Mouse (Mus musculus) stomach, postnatal 0 days (tissue): ENCODE results near the gene Katnal1. TPM values are rescaled to one million over a fixed set of nuclear protein-coding genes. Genes with fewer than 3 reads are reported as not detected.

Source experiments
- ATAC-seq: fragments of 200-750 bp; cut with Nextera tagmentation; 2 replicates; pipeline ENCODE4 v1.8.0; 2017; ENCODE audit not compliant: low FRiP score, low TSS enrichment
- DNase-seq: peaks from one replicate; pipeline ENCODE4 v3.0.0-alpha.2; 2016; ENCODE audit warnings: low spot score
- H3K27ac ChIP-seq: fragments of 300-500 bp; sonication (generic); replicated peaks from 2 replicates; pipeline ENCODE4 v1.5.1; 2014; ENCODE audit warnings: mild to moderate bottlenecking, control low read depth
- H3K27me3 ChIP-seq: fragments of 300-500 bp; sonication (generic); 2 replicates; pipeline ENCODE4 v1.6.1; 2014; ENCODE audit warnings: low read length; ENCODE audit not compliant: control insufficient read depth, insufficient read depth
- H3K36me3 ChIP-seq: fragments of 300-500 bp; sonication (generic); 2 replicates; pipeline ENCODE4 v1.6.1; 2014; ENCODE audit warnings: low read length, mixed read lengths; ENCODE audit not compliant: control insufficient read depth, insufficient read depth
- H3K4me1 ChIP-seq: fragments of 300-500 bp; sonication (generic); replicated peaks from 2 replicates; pipeline ENCODE4 v1.6.1; 2014; ENCODE audit warnings: antibody characterized with exemption; ENCODE audit not compliant: control insufficient read depth, insufficient read depth
- H3K4me2 ChIP-seq: fragments of 300-500 bp; sonication (generic); replicated peaks from 2 replicates; pipeline ENCODE4 v1.6.1; 2014; ENCODE audit warnings: low read depth, mild to moderate bottlenecking, control low read depth, moderate library complexity
- H3K4me3 ChIP-seq: fragments of 300-500 bp; sonication (generic); 2 replicates; pipeline ENCODE4 v1.5.1; 2014; ENCODE audit warnings: low read depth, low read length, control low read depth
- H3K9ac ChIP-seq: fragments of 300-500 bp; sonication (generic); 2 replicates; pipeline ENCODE4 v1.6.1; 2014; ENCODE audit warnings: mild to moderate bottlenecking, low read length, control low read depth, mixed read lengths
- H3K9me3 ChIP-seq: fragments of 300-500 bp; sonication (generic); 2 replicates; pipeline ENCODE4 v1.6.1; 2016; ENCODE audit warnings: low read length; ENCODE audit not compliant: control insufficient read depth
- CTCF ChIP-seq: IDR thresholded peaks from 2 replicates; pipeline ENCODE4 v1.5.1; 2016; ENCODE audit warnings: antibody characterized with exemption, low read depth, mild to moderate bottlenecking, moderate library complexity
- EP300 ChIP-seq: optimal IDR thresholded peaks from 2 replicates; pipeline ENCODE3; 2016; ENCODE audit warnings: antibody characterized with exemption
- WGBS: fragments of 180-500 bp; shearing (Covaris S2); extraction: QIAGEN DNeasy Blood & Tissue Kit; methylation state at CpG from one replicate; pipeline ENCODE4 v1.1.7; 2014; 5-methylcytosine and 5-hydroxymethylcytosine counted together
- polyA plus RNA-seq: library from polyadenylated mRNA; unstranded; fragments of >200 nt; fragmentation: Nextera tagmentation; extraction: Ambion mirVana; gene quantifications from 2 replicates; pipeline ENCODE4 v1.2.1, GENCODE M21; 2015

Katnal1 gene
- polyA plus RNA-seq, 1 experiment from 2014 or later = 4.1 TPM

GRCm38 (mm10) chr5:148939948-148940382 is 10.8 kb upstream of the Katnal1 start:
- H3K9me3 ChIP-seq = 0 out of 2 replicates have a peak, but pooled peaks cover 2% of the 10 kb centered on the region
- no peak overlapping the region for H3K27ac ChIP-seq
- no peaks in the 10 kb centered on the region for H3K36me3 ChIP-seq
- TF ChIP-seq CTCF = no peak
- no peak for TF ChIP-seq EP300
- H3K27me3 ChIP-seq = no peaks in the 10 kb centered on the region
- H3K4me2 ChIP-seq = no peak overlapping the region
- H3K9ac ChIP-seq = no peak overlapping the region
- no peak overlapping the region for H3K4me3 ChIP-seq
- 55% methylated on average over 11 of the region's 11 CpGs for WGBS
- H3K4me1 ChIP-seq = no peaks in the 10 kb centered on the region
- ATAC-seq (no peak), DNase-seq (no peak)

- Histone ChIP-seq H3K4me1 (no peaks in the 10 kb centered on the region), H3K4me2 (no peak overlapping the region), H3K9me3 (0 out of 2 replicates have a peak, but pooled peaks cover 2% of the 10 kb centered on the region), H3K36me3 (no peaks in the 10 kb centered on the region), H3K4me3 (no peak overlapping the region), H3K9ac (no peak overlapping the region), H3K27me3 (no peaks in the 10 kb centered on the region), H3K27ac (no peak overlapping the region)
- TF ChIP-seq EP300 (no peak), CTCF (no peak)
- ATAC-seq (no peak), DNase-seq (no peak)
- WGBS = 62% methylated on average over 3 of the region's 3 CpGs
These were observed 7.4 kb upstream of the Katnal1 start for GRCm38 (mm10) chr5:148936516-148936951.

- TF ChIP-seq EP300 (no peak), CTCF (no peak)
- Histone ChIP-seq H3K27ac (no peak overlapping the region), H3K36me3 (no peaks in the 10 kb centered on the region), H3K27me3 (no peaks in the 10 kb centered on the region), H3K4me3 (no peak overlapping the region), H3K4me2 (no peak overlapping the region), H3K9me3 (0 out of 2 replicates have a peak, but pooled peaks cover 2% of the 10 kb centered on the region), H3K9ac (no peak overlapping the region), H3K4me1 (no peaks in the 10 kb centered on the region)
- DNase-seq = no peak
- no peak for ATAC-seq
- WGBS = 89% methylated on average over 6 of the region's 6 CpGs
These were observed 6.8 kb upstream of the Katnal1 start for GRCm38 (mm10) chr5:148935871-148936270.

GRCm38 (mm10) chr5:148935071-148935821 is 6.1 kb upstream of the Katnal1 start:
- H3K4me3 ChIP-seq = no peak overlapping the region
- 51% methylated on average over 7 of the region's 7 CpGs for WGBS
- H3K4me2 ChIP-seq = no peak overlapping the region
- H3K9me3 ChIP-seq = 0 out of 2 replicates have a peak, but pooled peaks cover 2% of the 10 kb centered on the region
- ATAC-seq (no peak), DNase-seq (no peak)
- H3K27ac ChIP-seq = no peak overlapping the region
- H3K27me3 ChIP-seq = no peaks in the 10 kb centered on the region
- H3K4me1 ChIP-seq = no peaks in the 10 kb centered on the region
- TF ChIP-seq EP300 (no peak), CTCF (no peak)
- H3K36me3 ChIP-seq = no peaks in the 10 kb centered on the region
- H3K9ac ChIP-seq = no peak overlapping the region

GRCm38 (mm10) chr5:148934457-148934856 is 5.3 kb upstream of the Katnal1 start:
- Histone ChIP-seq H3K9me3 (0 out of 2 replicates have a peak, but pooled peaks cover 2% of the 10 kb centered on the region), H3K4me3 (no peak overlapping the region), H3K27me3 (no peaks in the 10 kb centered on the region), H3K36me3 (no peaks in the 10 kb centered on the region), H3K4me2 (no peak overlapping the region), H3K9ac (no peak overlapping the region), H3K4me1 (no peaks in the 10 kb centered on the region), H3K27ac (no peak overlapping the region)
- no peak for TF ChIP-seq EP300
- no peak for TF ChIP-seq CTCF
- DNase-seq (no peak), ATAC-seq (no peak)
- 45% methylated on average over 6 of the region's 6 CpGs for WGBS

GRCm38 (mm10) chr5:148933767-148934166 is 4.6 kb upstream of the Katnal1 start:
- Histone ChIP-seq H3K27ac (no peak overlapping the region), H3K4me1 (0 out of 2 replicates have a peak, but pooled peaks cover 4% of the 10 kb centered on the region), H3K27me3 (no peaks in the 10 kb centered on the region), H3K4me2 (no peak overlapping the region), H3K9me3 (0 out of 2 replicates have a peak, but pooled peaks cover 2% of the 10 kb centered on the region), H3K36me3 (no peaks in the 10 kb centered on the region), H3K9ac (no peak overlapping the region), H3K4me3 (no peak overlapping the region)
- no peak for ATAC-seq
- WGBS = 46% methylated on average over 8 of the region's 8 CpGs
- no peak for DNase-seq
- TF ChIP-seq EP300 (no peak), CTCF (no peak)
